Mouse (Mus musculus) cerebellum, adult 2 months (tissue): ENCODE measurements around the gene Ash1l.

Experiments
- CTCF ChIP-seq: fragments of 200-500 bp; IDR thresholded peaks from 2 replicates; pipeline ENCODE4 v1.5.1; 2011; ENCODE audit warnings: low read depth, mild to moderate bottlenecking, control low read depth, low read length, moderate library complexity, borderline replicate concordance; ENCODE audit not compliant: insufficient read depth
- POLR2A ChIP-seq: fragments of 200-500 bp; IDR thresholded peaks from 2 replicates; pipeline ENCODE4 v1.6.1; 2011; ENCODE audit warnings: low read length, control low read depth, borderline replicate concordance; ENCODE audit not compliant: insufficient read depth

- TF ChIP-seq POLR2A (no peak), CTCF (no peak)
Measured at GRCm38 (mm10) chr3:89101459-89101811, 151.0 kb downstream of the Ash1l start.
